8 mouse cellular contexts compared by ENCODE assay signal in genomic region chr15:103183651-103184610, GRCm38 (mm10). TPM values are rescaled to one million over a fixed set of nuclear protein-coding genes. Genes with fewer than 3 reads are reported as not detected.
DNase-seq lines count a peak whose midpoint lies in the region; ATAC-seq and TF ChIP-seq lines count a peak whose summit lies in the region.

No protein-coding gene starts in this region.

- H3K4me2 ChIP-seq in neural tube, embryonic 12.5 days (replicated peaks), result peak overlapping the region; percentile 61

- H3K9ac ChIP-seq in heart, adult 2 months (ENCODE audit: low read depth, low read length), result no peak overlapping the region
- peak overlapping the region; percentile 35; the same call in 1 of the 2 replicates for H3K9ac ChIP-seq in neural tube, embryonic 12.5 days

- 20% methylated on average over 25 of the region's 25 CpGs for WGBS in heart, adult 2 months
- 13% methylated on average over 25 of the region's 25 CpGs for WGBS in forebrain, embryonic 10.5 days
- WGBS in neural tube, embryonic 12.5 days, result 11% methylated on average over 25 of the region's 25 CpGs

- TF ChIP-seq CTCF in heart, adult 2 months (IDR thresholded peaks at IDR 0.05), result peak; percentile 17
- TF ChIP-seq CTCF in E14TG2a.4 (conservative IDR thresholded peaks at IDR 0.05; ENCODE audit: low read length), result no peak

- no peaks in the 10 kb centered on the region for H3K9me3 ChIP-seq in E14TG2a.4 (ENCODE audit: low read length)
- no peaks in the 10 kb centered on the region for H3K9me3 ChIP-seq in forebrain, embryonic 10.5 days
- no peaks in the 10 kb centered on the region for H3K9me3 ChIP-seq in neural tube, embryonic 12.5 days

- TF ChIP-seq POLR2A in heart, adult 2 months (IDR thresholded peaks at IDR 0.05; ENCODE audit: insufficient read depth, low read depth, low read length), result no peak

- H3K4me3 ChIP-seq in heart, adult 2 months, result no peak overlapping the region
- peak overlapping the region; percentile 75 for H3K4me3 ChIP-seq in E14TG2a.4 (replicated peaks; ENCODE audit: low read length)
- H3K4me3 ChIP-seq in forebrain, embryonic 10.5 days, result peak overlapping the region; percentile 41
- H3K4me3 ChIP-seq in neural tube, embryonic 12.5 days, result peak overlapping the region; percentile 19

- TF ChIP-seq EP300 in heart, adult 2 months (IDR thresholded peaks at IDR 0.05; ENCODE audit: insufficient read depth, low read depth, low read length), result no peak

- DNase-seq in heart, adult 2 months, result no peak
- DNase-seq in heart, postnatal 36 days, result no peak
- peak; percentile 50 for DNase-seq in forebrain, embryonic 10.5 days (ENCODE audit: extremely low spot score, low spot score)
- DNase-seq in kidney, postnatal 14 days, result peak; percentile 58
- no peak for DNase-seq in yolk sac, embryonic 10.5 days (ENCODE audit: low spot score)
- no peak for DNase-seq in cerebellum, adult 11 months

- H3K36me3 ChIP-seq in heart, adult 2 months (ENCODE audit: control insufficient read depth, insufficient read depth, low read length), result no peaks in the 10 kb centered on the region
- peaks cover 13% of the 10 kb centered on the region for H3K36me3 ChIP-seq in E14TG2a.4 (ENCODE audit: insufficient read depth, low read length)
- peaks cover 4% of the 10 kb centered on the region for H3K36me3 ChIP-seq in forebrain, embryonic 10.5 days (replicated peaks)
- no peaks in the 10 kb centered on the region for H3K36me3 ChIP-seq in neural tube, embryonic 12.5 days

- H3K27ac ChIP-seq in heart, adult 2 months, result no peak overlapping the region
- H3K27ac ChIP-seq in forebrain, embryonic 10.5 days, result no peak overlapping the region
- H3K27ac ChIP-seq in neural tube, embryonic 12.5 days, result no peak overlapping the region

- no peaks in the 10 kb centered on the region; the same call in 1 of the 2 replicates for H3K4me1 ChIP-seq in heart, adult 2 months (ENCODE audit: control insufficient read depth, insufficient read depth, low read length)
- H3K4me1 ChIP-seq in E14TG2a.4 (replicated peaks; ENCODE audit: low read depth, low read length), result peaks cover 48% of the 10 kb centered on the region
- H3K4me1 ChIP-seq in forebrain, embryonic 10.5 days, result peaks cover 22% of the 10 kb centered on the region
- peaks cover 24% of the 10 kb centered on the region for H3K4me1 ChIP-seq in neural tube, embryonic 12.5 days

- no peaks in the 10 kb centered on the region for H3K79me2 ChIP-seq in heart, adult 2 months (replicated peaks; ENCODE audit: control insufficient read depth, insufficient read depth, low read length)

- peak; percentile 23; the same call in 1 of the 2 replicates for ATAC-seq in neural tube, embryonic 12.5 days (ENCODE audit: low FRiP score, low read depth)

- intact Hi-C loops in heart, adult 2 months (cut with DNase I), result no loop called here
- intact Hi-C loops in heart, postnatal 36 days (cut with DNase I), result loop anchor here (5.0 kb wide), 1 partner anchor 98 kb away; no protein-coding TSS in a partner anchor

- H3K27me3 ChIP-seq in heart, adult 2 months (ENCODE audit: control insufficient read depth, insufficient read depth, low read length), result no peaks in the 10 kb centered on the region
- peaks cover 55% of the 10 kb centered on the region for H3K27me3 ChIP-seq in E14TG2a.4 (ENCODE audit: insufficient read depth, low read length)
- peaks cover 66% of the 10 kb centered on the region for H3K27me3 ChIP-seq in forebrain, embryonic 10.5 days (ENCODE audit: poor library complexity, severe bottlenecking)
- H3K27me3 ChIP-seq in neural tube, embryonic 12.5 days (replicated peaks), result no peaks in the 10 kb centered on the region

RNA-seq across cellular contexts. Expression of gene Smug1, which starts 17.0 kb away (rescaled TPM):
- 10 to 100 TPM; 13.9 to 15.2 TPM for total RNA-seq in heart, adult 2 months (2021)
- 13.3 and 13.9 TPM in 2 replicates for polyA plus RNA-seq in heart, adult 2 months (2012; rRNA removed)
- total RNA-seq in heart, postnatal 36 days (2021), result 10 to 100 TPM; 13.2 to 15.7 TPM
- 21.7 and 21.8 TPM in 2 replicates for polyA plus RNA-seq in forebrain, embryonic 10.5 days (2016; fragmentation: Nextera tagmentation; extraction: Ambion mirVana)
- 66.6 and 68.0 TPM in 2 replicates for polyA plus RNA-seq in neural tube, embryonic 12.5 days (2016; fragmentation: Nextera tagmentation; extraction: Ambion mirVana)

RNA-seq across cellular contexts. Expression of gene Cbx5, which starts 55.7 kb away (rescaled TPM):
- 10 to 100 TPM; 56.5 to 57.0 TPM for total RNA-seq in heart, adult 2 months (2021)
- polyA plus RNA-seq in heart, adult 2 months (2012; rRNA removed), result 15.6 and 39.9 TPM in 2 replicates
- total RNA-seq in heart, postnatal 36 days (2021), result 10 to 100 TPM; 54.2 to 58.7 TPM
- polyA plus RNA-seq in forebrain, embryonic 10.5 days (2016; fragmentation: Nextera tagmentation; extraction: Ambion mirVana), result 212 and 221 TPM in 2 replicates
- 149 and 157 TPM in 2 replicates for polyA plus RNA-seq in neural tube, embryonic 12.5 days (2016; fragmentation: Nextera tagmentation; extraction: Ambion mirVana)

RNA-seq across cellular contexts. Expression of gene Hnrnpa1, which starts 56.3 kb away (rescaled TPM):
- total RNA-seq in heart, adult 2 months (2021), result 100 to 1,000 TPM; 143 to 149 TPM
- polyA plus RNA-seq in heart, adult 2 months (2012; rRNA removed), result 59.4 and 109 TPM in 2 replicates
- total RNA-seq in heart, postnatal 36 days (2021), result 100 to 1,000 TPM; 140 to 154 TPM
- polyA plus RNA-seq in forebrain, embryonic 10.5 days (2016; fragmentation: Nextera tagmentation; extraction: Ambion mirVana), result 1,920 and 1,979 TPM in 2 replicates
- polyA plus RNA-seq in neural tube, embryonic 12.5 days (2016; fragmentation: Nextera tagmentation; extraction: Ambion mirVana), result 1,154 and 1,199 TPM in 2 replicates

Comparison
In these comparisons a context has a peak if more than half of its experiments do, and no peak if none do; other contexts are left out.
1. DNase-seq: peak in forebrain, embryonic 10.5 days (single experiment) and kidney, postnatal 14 days (single experiment); none in heart, adult 2 months (0 of 2), heart, postnatal 36 days (0 of 2), yolk sac, embryonic 10.5 days (single experiment) and cerebellum, adult 11 months (single experiment).
2. RNA of gene Hnrnpa1, which starts 56.3 kb away (polyA plus RNA-seq): 1,920 to 1,979 TPM in forebrain, embryonic 10.5 days and 1,154 to 1,199 TPM in neural tube, embryonic 12.5 days; 59.4 to 109 TPM in heart, adult 2 months; every median in the first group is over 10 times any median in the second.